Mouse (Mus musculus) ES-E14 (cell line): ENCODE measurements at regions not wholly inside any gene's neighbourhood (a gene's known extent, or its start where the extent isn't known, plus 50 kb on each side); places are given as distances from the start of the nearest gene placed in this dataset.

ENCODE experiments used
- CHD2 ChIP-seq: IDR thresholded peaks from 2 replicates; pipeline ENCODE4 v1.6.1; 2014; ENCODE audit warnings: mild to moderate bottlenecking, low read depth, low read length, inconsistent platforms
- ZC3H11A ChIP-seq: IDR thresholded peaks from 2 replicates; pipeline ENCODE4 v1.6.1; 2012; ENCODE audit warnings: low read depth, mild to moderate bottlenecking, inconsistent platforms, low read length, borderline replicate concordance

- TF ChIP-seq CHD2 (no peak), ZC3H11A (no peak)
Measured at GRCm38 (mm10) chr8:56832651-56833050, 281.8 kb downstream of the Fbxo8 start.
